Mouse (Mus musculus) CH12.LX (cell line): ENCODE results near the gene Ociad1. TPM values are rescaled to one million over a fixed set of nuclear protein-coding genes. Genes with fewer than 3 reads are reported as not detected.
A peak's percentile ranks its signal among the peaks of the same experiment; 100 is the strongest.

Source experiments
- DNase-seq: peaks from one replicate; pipeline ENCODE4 v3.0.0-alpha.2; 2013; ENCODE audit errors: extremely low read depth
- H3K27ac ChIP-seq: 2 replicates; pipeline ENCODE4 v1.5.1; 2012; ENCODE audit warnings: low read depth, mild to moderate bottlenecking, control low read depth, moderate library complexity; ENCODE audit not compliant: insufficient read depth
- H3K27me3 ChIP-seq: replicated peaks from 2 replicates; pipeline ENCODE3; 2012; ENCODE audit warnings: inconsistent platforms
- H3K36me3 ChIP-seq, 2 experiments: replicated peaks in 1 of 2; 2 replicates each; pipeline versions ENCODE3 to v1.6.1; 2012; ENCODE audit warnings: inconsistent platforms in 1 of 2, low read length in 1 of 2, mild to moderate bottlenecking in 1 of 2, mixed read lengths in 1 of 2, moderate library complexity in 1 of 2; ENCODE audit not compliant: control insufficient read depth in 1 of 2, insufficient read depth in 1 of 2
- H3K4me1 ChIP-seq, 2 experiments: 2 replicates each; pipeline ENCODE4 v1.6.1; 2012; ENCODE audit warnings: inconsistent platforms in 1 of 2, moderate library complexity in 1 of 2; ENCODE audit not compliant: insufficient read depth in 2 of 2, control insufficient read depth in 1 of 2
- H3K4me2 ChIP-seq: 2 replicates; pipeline ENCODE4 v1.6.1; 2012; ENCODE audit warnings: low read depth, mild to moderate bottlenecking, control low read depth; ENCODE audit not compliant: poor library complexity, insufficient read depth, severe bottlenecking
- H3K4me3 ChIP-seq, 3 experiments: fragments of 150-350 bp in 1 of 3; sonication (generic) in 1 of 3; replicated peaks in 1 of 3; 2 replicates each; pipeline versions ENCODE3 to v1.5.1; 2011 to 2012; ENCODE audit warnings: low read depth in 2 of 3, low read length in 2 of 3, mild to moderate bottlenecking in 2 of 3, moderate library complexity in 2 of 3, control low read depth in 1 of 3, improper control_type of control experiment in 1 of 3, inconsistent platforms in 1 of 3, mixed read lengths in 1 of 3; ENCODE audit not compliant: poor library complexity in 1 of 3
- H3K79me2 ChIP-seq: replicated peaks from 2 replicates; pipeline ENCODE4 v1.6.1; 2012; ENCODE audit warnings: mild to moderate bottlenecking, moderate library complexity; ENCODE audit not compliant: control insufficient read depth, poor library complexity, insufficient read depth, severe bottlenecking; ENCODE audit errors: extremely low read depth
- H3K9ac ChIP-seq: 2 replicates; pipeline ENCODE4 v1.6.1; 2012; ENCODE audit warnings: low read depth, mild to moderate bottlenecking, control low read depth, moderate library complexity; ENCODE audit not compliant: insufficient read depth
- H3K9me3 ChIP-seq: replicated peaks from 2 replicates; pipeline ENCODE3; 2012; ENCODE audit warnings: low read length, inconsistent platforms, mixed read lengths
- CHD1 ChIP-seq: IDR thresholded peaks from 2 replicates; pipeline ENCODE4 v1.6.1; 2012; ENCODE audit warnings: low read depth, low read length, improper control_type of control experiment, inconsistent platforms
- CHD2 ChIP-seq: IDR thresholded peaks from 2 replicates; pipeline ENCODE4 v1.6.1; 2011; ENCODE audit warnings: low read length, improper control_type of control experiment
- ELF1 ChIP-seq: IDR thresholded peaks from 2 replicates; pipeline ENCODE4 v1.6.1; 2014; ENCODE audit warnings: low read depth, mild to moderate bottlenecking, inconsistent platforms, low read length, improper control_type of control experiment
- ETS1 ChIP-seq: conservative IDR thresholded peaks from 2 replicates; pipeline ENCODE4 v1.6.1; 2012; ENCODE audit warnings: low read depth, mild to moderate bottlenecking, inconsistent platforms, low read length, improper control_type of control experiment, moderate library complexity
- GABPA ChIP-seq: IDR thresholded peaks from 2 replicates; pipeline ENCODE4 v1.6.1; 2012; ENCODE audit warnings: low read depth, low read length, improper control_type of control experiment, inconsistent platforms; ENCODE audit not compliant: insufficient replicate concordance
- HCFC1 ChIP-seq: IDR thresholded peaks from 2 replicates; pipeline ENCODE4 v1.6.1; 2012; ENCODE audit warnings: low read depth, mild to moderate bottlenecking, inconsistent platforms, low read length, improper control_type of control experiment
- IRF4 ChIP-seq: IDR thresholded peaks from 2 replicates; pipeline ENCODE4 v1.6.1; 2014; ENCODE audit warnings: low read depth, mild to moderate bottlenecking, inconsistent platforms, low read length, improper control_type of control experiment
- JUN ChIP-seq: IDR thresholded peaks from 2 replicates; pipeline ENCODE4 v1.6.1; 2011; ENCODE audit warnings: low read depth, mild to moderate bottlenecking, low read length, improper control_type of control experiment, moderate library complexity; ENCODE audit not compliant: insufficient read depth
- JUND ChIP-seq: conservative IDR thresholded peaks from 2 replicates; pipeline ENCODE4 v1.6.1; 2011; ENCODE audit warnings: low read depth, low read length, improper control_type of control experiment
- KAT2A ChIP-seq: IDR thresholded peaks from 2 replicates; pipeline ENCODE4 v1.6.1; 2012; ENCODE audit warnings: low read length, improper control_type of control experiment, inconsistent platforms; ENCODE audit not compliant: insufficient replicate concordance
- MAFK ChIP-seq: IDR thresholded peaks from 2 replicates; pipeline ENCODE4 v1.6.1; 2011; ENCODE audit warnings: low read length, improper control_type of control experiment; ENCODE audit not compliant: insufficient replicate concordance
- MAX ChIP-seq: IDR thresholded peaks from 2 replicates; pipeline ENCODE4 v1.6.1; 2011; ENCODE audit warnings: low read length, improper control_type of control experiment
- MAZ ChIP-seq: IDR thresholded peaks from 2 replicates; pipeline ENCODE4 v1.6.1; 2012; ENCODE audit warnings: low read depth, mild to moderate bottlenecking, inconsistent platforms, low read length, improper control_type of control experiment, moderate library complexity
- MEF2A ChIP-seq: IDR thresholded peaks from 2 replicates; pipeline ENCODE4 v1.6.1; 2014; ENCODE audit warnings: low read depth, mild to moderate bottlenecking, inconsistent platforms, low read length, improper control_type of control experiment, borderline replicate concordance
- MXI1 ChIP-seq: IDR thresholded peaks from 2 replicates; pipeline ENCODE4 v1.6.1; 2011; ENCODE audit warnings: mild to moderate bottlenecking, low read depth, low read length, improper control_type of control experiment
- MYC ChIP-seq: IDR thresholded peaks from 2 replicates; pipeline ENCODE4 v1.6.1; 2011; ENCODE audit warnings: low read depth, mild to moderate bottlenecking, improper control_type of control experiment, low read length
- NELFE ChIP-seq: IDR thresholded peaks from 2 replicates; pipeline ENCODE4 v1.6.1; 2011; ENCODE audit warnings: low read depth, low read length, improper control_type of control experiment
- NRF1 ChIP-seq: IDR thresholded peaks from 2 replicates; pipeline ENCODE4 v1.6.1; 2014; ENCODE audit warnings: low read depth, mild to moderate bottlenecking, inconsistent platforms, low read length, improper control_type of control experiment, moderate library complexity
- PAX5 ChIP-seq: IDR thresholded peaks from 2 replicates; pipeline ENCODE4 v1.6.1; 2012; ENCODE audit warnings: low read length, inconsistent platforms, mixed read lengths
- POLR2A ChIP-seq: IDR thresholded peaks from 2 replicates; pipeline ENCODE4 v1.6.1; 2011; ENCODE audit warnings: low read depth, mild to moderate bottlenecking, improper control_type of control experiment, low read length
- POLR2AphosphoS2 ChIP-seq: IDR thresholded peaks from 2 replicates; pipeline ENCODE4 v1.6.1; 2011; ENCODE audit warnings: low read depth, low read length, improper control_type of control experiment
- RAD21 ChIP-seq: IDR thresholded peaks from 2 replicates; pipeline ENCODE4 v1.6.1; 2011; ENCODE audit warnings: low read depth, mild to moderate bottlenecking, low read length, improper control_type of control experiment, moderate library complexity
- RCOR1 ChIP-seq: conservative IDR thresholded peaks from 2 replicates; pipeline ENCODE4 v1.6.1; 2012; ENCODE audit warnings: low read depth, mild to moderate bottlenecking, inconsistent platforms, low read length, improper control_type of control experiment
- SIN3A ChIP-seq: IDR thresholded peaks from 2 replicates; pipeline ENCODE4 v1.6.1; 2012; ENCODE audit warnings: low read length, improper control_type of control experiment, inconsistent platforms
- SMC3 ChIP-seq: IDR thresholded peaks from 2 replicates; pipeline ENCODE4 v1.6.1; 2011; ENCODE audit warnings: low read depth, low read length, improper control_type of control experiment
- TBP ChIP-seq: conservative IDR thresholded peaks from 2 replicates; pipeline ENCODE4 v1.6.1; 2011; ENCODE audit warnings: low read depth, low read length, improper control_type of control experiment
- TCF12 ChIP-seq: IDR thresholded peaks from 2 replicates; pipeline ENCODE4 v1.6.1; 2014; ENCODE audit warnings: low read depth, mild to moderate bottlenecking, inconsistent platforms, low read length, improper control_type of control experiment
- UBTF ChIP-seq: IDR thresholded peaks from 2 replicates; pipeline ENCODE4 v1.6.1; 2012; ENCODE audit warnings: low read depth, mild to moderate bottlenecking, inconsistent platforms, low read length, improper control_type of control experiment, moderate library complexity
- USF1 ChIP-seq: IDR thresholded peaks from 2 replicates; pipeline ENCODE4 v1.6.1; 2014; ENCODE audit warnings: low read depth, mild to moderate bottlenecking, inconsistent platforms, low read length, improper control_type of control experiment
- USF2 ChIP-seq: conservative IDR thresholded peaks from 2 replicates; pipeline ENCODE4 v1.6.1; 2011; ENCODE audit warnings: low read depth, low read length, improper control_type of control experiment
- ZC3H11A ChIP-seq: IDR thresholded peaks from 2 replicates; pipeline ENCODE4 v1.6.1; 2012; ENCODE audit warnings: low read depth, mild to moderate bottlenecking, inconsistent platforms, low read length, improper control_type of control experiment
- ZKSCAN1 ChIP-seq: IDR thresholded peaks from 2 replicates; pipeline ENCODE4 v1.6.1; 2012; ENCODE audit warnings: low read depth, inconsistent platforms, low read length, improper control_type of control experiment, borderline replicate concordance
- ZMIZ1 ChIP-seq: IDR thresholded peaks from 2 replicates; pipeline ENCODE4 v1.6.1; 2012; ENCODE audit warnings: low read depth, mild to moderate bottlenecking, inconsistent platforms, low read length, improper control_type of control experiment
- ZNF384 ChIP-seq: IDR thresholded peaks from 2 replicates; pipeline ENCODE4 v1.6.1; 2012; ENCODE audit warnings: low read depth, low read length, improper control_type of control experiment, inconsistent platforms
- dilution Hi-C: fragments of 300-500 bp; cut with MboI; formaldehyde crosslinking; loops from 2 replicates; pipeline ENCODE4 v1.14.3; 2020; ENCODE audit warnings: low sequenced_read_pairs; ENCODE audit not compliant: extremely low pct_unique_long_range_greater_than_20kb, extremely low pct_ligation_motif_present
- in situ Hi-C: fragments of 300-500 bp; cut with MboI; formaldehyde crosslinking; loops from 3 replicates; pipeline ENCODE4 v1.14.3; 2019; ENCODE audit warnings: low sequenced_read_pairs, low pct_ligation_motif_present, low pct_unique_long_range_greater_than_20kb, mixed read lengths
- polyA plus RNA-seq: library from polyadenylated mRNA; unstranded; fragments of >175 nt; gene quantifications from 2 replicates; pipeline ENCODE4 v1.2.1, GENCODE M21; 2012; ENCODE audit warnings: low read depth; ENCODE audit not compliant: insufficient read length
- total RNA-seq, 2 experiments: library from RNA; depleted of rRNA; stranded (reverse); fragments of 300-350 nt in 1 of 2; fragments of >200 nt in 1 of 2; gene quantifications; 2 replicates each; pipeline ENCODE4 v1.2.3; 2012 to 2014

Gene Ociad1
- total and polyA plus RNA-seq, 3 experiments: 153 to 329 (median 292) TPM

- TF ChIP-seq TCF12 (no peak), MAFK (no peak), HCFC1 (no peak)
- TF ChIP-seq, all 38 proteins: peak for 0
These were observed 46.2 kb downstream of the Ociad1 start (continued) for GRCm38 (mm10) chr5:73338832-73339163.

DNA sequence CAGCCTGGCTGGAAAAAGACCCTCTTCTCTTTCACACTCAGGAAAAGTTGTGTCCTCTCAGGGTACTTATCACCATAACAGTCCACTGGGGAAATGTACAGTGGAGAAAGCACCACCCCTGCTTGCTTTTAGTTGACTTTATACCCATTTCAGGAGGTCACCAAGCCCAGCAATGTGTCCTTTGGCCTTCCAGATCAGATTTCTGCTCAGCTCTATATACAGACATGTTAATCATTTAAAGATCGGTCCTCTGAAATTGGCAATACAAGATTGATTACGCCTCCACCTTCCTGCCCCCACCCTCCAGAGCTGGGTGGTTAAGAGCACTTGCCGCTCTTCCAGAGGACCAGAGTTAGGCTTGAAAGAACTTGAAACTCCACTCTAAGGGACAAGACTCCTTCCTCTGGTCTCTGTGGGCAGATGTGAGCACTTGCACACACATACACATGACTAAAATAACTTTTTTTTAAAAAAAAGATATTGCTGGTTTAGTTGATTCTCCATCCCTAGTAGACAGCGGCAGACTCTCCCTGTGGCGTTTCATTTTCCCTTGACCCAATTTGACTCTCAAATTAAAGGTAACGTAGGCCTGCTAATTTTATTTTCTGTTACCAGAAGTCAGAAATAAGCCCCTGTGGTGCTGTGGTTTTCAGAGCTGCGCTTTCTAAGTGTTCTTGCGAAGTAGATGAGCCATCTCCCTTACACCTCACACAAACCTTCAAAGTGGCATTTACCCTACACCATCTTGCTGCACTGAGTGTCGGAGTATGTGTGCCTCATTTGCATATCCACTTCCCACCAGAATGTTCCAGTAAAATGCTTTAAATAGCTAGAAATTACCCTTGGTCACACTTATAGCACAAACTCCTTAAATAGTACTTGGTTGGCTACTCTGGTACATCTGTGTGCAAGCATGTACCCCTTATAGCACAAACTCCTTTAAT lies 47.5 kb downstream of the Ociad1 start:
- no peak overlapping the region for H3K4me3 ChIP-seq
- H3K9me3 ChIP-seq: no peaks in the 10 kb centered on the region
- H3K79me2 ChIP-seq: no peaks in the 10 kb centered on the region
- peak; percentile 88 for DNase-seq
- H3K4me2 ChIP-seq: peak overlapping the region; percentile 17
- no peaks in the 10 kb centered on the region for H3K27me3 ChIP-seq
- no peaks in the 10 kb centered on the region for H3K36me3 ChIP-seq
- peak overlapping the region; percentile 1; the same call in 1 of the 2 replicates for H3K9ac ChIP-seq
- H3K4me1 ChIP-seq: peaks cover 34 to 59% of the 10 kb centered on the region in 2 experiments
- in situ Hi-C loops: no loop called here
- peak overlapping the region; percentile 96 for H3K27ac ChIP-seq
- dilution Hi-C loops: no loop called here
- peak; percentile 53; the same call in 1 of the 2 replicates for TF ChIP-seq TCF12
- peak; percentile 80 for TF ChIP-seq ETS1
- TF ChIP-seq CHD1: peak; percentile 60
- no peak for TF ChIP-seq ZKSCAN1
- peak; percentile 79; the same call in 1 of the 2 replicates for TF ChIP-seq TBP
- TF ChIP-seq CHD2: no peak
- no peak for TF ChIP-seq USF1
- TF ChIP-seq POLR2A: peak; percentile 29; the same call in 1 of the 2 replicates
- TF ChIP-seq GABPA: no peak
- TF ChIP-seq NRF1: no peak
- TF ChIP-seq KAT2A: no peak
- TF ChIP-seq ZMIZ1: no peak
- no peak for TF ChIP-seq NELFE
- TF ChIP-seq IRF4: peak; percentile 74
- no peak for TF ChIP-seq USF2
- TF ChIP-seq PAX5: no peak
- TF ChIP-seq MAZ: 0 out of 2 replicates have a peak, but pooled peaks have one; percentile 49
- peak; percentile 75 for TF ChIP-seq MYC
- TF ChIP-seq UBTF: peak; percentile 55; the same call in 1 of the 2 replicates
- TF ChIP-seq POLR2AphosphoS2: no peak
- peak; percentile 67 for TF ChIP-seq SIN3A
- peak; percentile 81 for TF ChIP-seq ZNF384
- TF ChIP-seq JUND: 0 out of 2 replicates have a peak, but pooled peaks have one; percentile 11
- TF ChIP-seq MAX: no peak
- no peak for TF ChIP-seq SMC3
- TF ChIP-seq MAFK: 0 out of 2 replicates have a peak, but pooled peaks have one; percentile 8
- TF ChIP-seq RAD21: no peak; the same call in 1 of the 2 replicates
- 0 out of 2 replicates have a peak, but pooled peaks have one; percentile 41 for TF ChIP-seq RCOR1
- 0 out of 2 replicates have a peak, but pooled peaks have one; percentile 25 for TF ChIP-seq MXI1
- peak; percentile 89 for TF ChIP-seq MEF2A
- TF ChIP-seq JUN: peak; percentile 33
- TF ChIP-seq ZC3H11A: no peak
- TF ChIP-seq ELF1: peak; percentile 39; the same call in 1 of the 2 replicates
- peak; percentile 44; the same call in 1 of the 2 replicates for TF ChIP-seq HCFC1
